Mouse (Mus musculus): Measurements from ENCODE around the gene Iba57. TPM values are rescaled to one million over a fixed set of nuclear protein-coding genes. Genes with fewer than 3 reads are reported as not detected.
A peak's percentile ranks its signal among the peaks of the same experiment; 100 is the strongest.
"Not testable (repeated sequence)": the region's sequence is repeated elsewhere in the genome, so short reads cannot be mapped to it uniquely, and the experiment has no call there.

The Iba57 gene
- polyA plus RNA-seq (2014; fragmentation: Nextera tagmentation; extraction: Ambion mirVana) = 2.4 and 3.1 TPM in 2 replicates

- ATAC-seq (replicated peaks; ENCODE audit: low FRiP score, low TSS enrichment, low read depth) (peak; percentile 99), DNase-seq (ENCODE audit: low spot score) (peak; percentile 98)
- 2% methylated on average over 68 of the region's 68 CpGs for WGBS
- Histone ChIP-seq H3K36me3 (ENCODE audit: control insufficient read depth, insufficient read depth, low read length) (no peaks in the 10 kb centered on the region), H3K4me1 (replicated peaks; ENCODE audit: control insufficient read depth, insufficient read depth, low read length) (peaks cover 10% of the 10 kb centered on the region), H3K27ac (ENCODE audit: low read depth) (peak within 1 kb of the TSS; percentile 98), H3K9ac (ENCODE audit: low read length) (peak within 1 kb of the TSS; percentile 87), H3K4me2 (ENCODE audit: low read length) (peak within 1 kb of the TSS; percentile 79), H3K27me3 (replicated peaks; ENCODE audit: control insufficient read depth, insufficient read depth, low read length) (no peaks in the 10 kb centered on the region), H3K4me3 (ENCODE audit: low read depth, low read length) (peak within 1 kb of the TSS; percentile 73), H3K9me3 (ENCODE audit: control insufficient read depth, low read length) (no peaks in the 10 kb centered on the region)
Measured at GRCm38 (mm10) chr11:59163255-59164236, at the start of gene Iba57. TSS of gene Iba57 (minus strand) at chr11:59163739.

DNA sequence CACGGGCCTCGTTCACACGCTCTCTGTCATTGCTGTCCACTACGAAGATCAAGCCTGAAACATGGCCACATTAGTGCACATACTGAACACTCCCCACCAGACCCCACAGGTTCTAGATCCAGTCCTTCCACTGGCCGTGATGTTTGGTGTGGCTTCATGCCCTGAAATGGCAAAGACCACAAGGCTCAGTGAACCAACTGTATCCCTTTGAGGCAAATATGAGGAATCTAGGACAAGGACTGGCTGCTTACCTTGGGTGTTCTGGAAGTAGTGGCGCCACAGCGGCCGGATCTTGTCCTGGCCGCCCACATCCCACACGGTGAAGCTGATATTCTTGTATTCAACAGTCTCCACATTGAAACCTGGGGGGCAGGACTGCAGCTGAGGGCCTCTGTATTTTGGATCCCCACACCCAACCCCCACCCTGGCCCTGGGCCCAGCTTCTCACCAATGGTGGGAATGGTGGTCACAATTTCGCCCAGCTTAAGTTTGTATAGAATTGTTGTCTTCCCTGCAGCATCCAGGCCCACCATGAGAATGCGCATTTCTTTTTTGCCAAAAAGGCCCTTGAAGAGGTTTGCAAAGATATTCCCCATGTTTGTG lies 49.5 kb upstream of the Iba57 start:
- Histone ChIP-seq H3K9me3 (ENCODE audit: control insufficient read depth, low read length) (no peaks in the 10 kb centered on the region), H3K9ac (ENCODE audit: low read length) (no peak overlapping the region), H3K4me1 (replicated peaks; ENCODE audit: control insufficient read depth, insufficient read depth, low read length) (peaks cover 10% of the 10 kb centered on the region; the same call in 1 of the 2 replicates), H3K4me2 (ENCODE audit: low read length) (no peak overlapping the region), H3K27me3 (replicated peaks; ENCODE audit: control insufficient read depth, insufficient read depth, low read length) (no peaks in the 10 kb centered on the region), H3K27ac (ENCODE audit: low read depth) (no peak overlapping the region), H3K4me3 (ENCODE audit: low read depth, low read length) (no peak overlapping the region), H3K36me3 (ENCODE audit: control insufficient read depth, insufficient read depth, low read length) (peaks cover 50% of the 10 kb centered on the region)
- ATAC-seq (replicated peaks; ENCODE audit: low FRiP score, low TSS enrichment, low read depth) (no peak), DNase-seq (ENCODE audit: low spot score) (no peak)
- 89% methylated on average over 12 of the region's 12 CpGs for WGBS

DNA sequence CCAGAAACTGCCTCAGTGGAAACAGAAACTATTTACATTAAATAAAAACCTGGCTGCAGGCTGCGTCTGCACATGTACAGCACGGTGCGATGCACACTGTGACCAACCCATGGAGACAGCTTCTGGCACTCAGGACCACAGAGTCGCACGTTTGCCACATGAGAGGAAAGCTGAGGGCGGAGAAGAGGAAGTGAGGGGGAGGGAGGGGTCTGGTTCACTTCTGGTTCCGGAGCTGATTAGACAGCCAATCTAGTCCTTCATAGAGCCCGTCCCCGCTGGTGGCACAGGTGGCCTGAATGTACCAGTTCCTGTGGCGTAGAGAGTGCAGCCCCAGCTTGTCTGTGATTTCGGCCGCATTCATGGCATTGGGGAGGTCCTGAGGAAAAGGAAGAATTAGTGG lies 48.8 kb upstream of the Iba57 start:
- DNase-seq (ENCODE audit: low spot score); H3K4me2 ChIP-seq (ENCODE audit: low read length); H3K4me3 ChIP-seq (ENCODE audit: low read depth, low read length); H3K9ac ChIP-seq (ENCODE audit: low read length); H3K27me3 ChIP-seq (replicated peaks; ENCODE audit: control insufficient read depth, insufficient read depth, low read length); H3K27ac ChIP-seq (ENCODE audit: low read depth); ATAC-seq (replicated peaks; ENCODE audit: low FRiP score, low TSS enrichment, low read depth); H3K9me3 ChIP-seq (ENCODE audit: control insufficient read depth, low read length): not testable (repeated sequence)
- Histone ChIP-seq H3K4me1 (replicated peaks; ENCODE audit: control insufficient read depth, insufficient read depth, low read length) (peaks cover 10% of the 10 kb centered on the region; the same call in 1 of the 2 replicates), H3K36me3 (ENCODE audit: control insufficient read depth, insufficient read depth, low read length) (peaks cover 45% of the 10 kb centered on the region)
- WGBS = 80% methylated on average over 12 of the region's 12 CpGs

DNA sequence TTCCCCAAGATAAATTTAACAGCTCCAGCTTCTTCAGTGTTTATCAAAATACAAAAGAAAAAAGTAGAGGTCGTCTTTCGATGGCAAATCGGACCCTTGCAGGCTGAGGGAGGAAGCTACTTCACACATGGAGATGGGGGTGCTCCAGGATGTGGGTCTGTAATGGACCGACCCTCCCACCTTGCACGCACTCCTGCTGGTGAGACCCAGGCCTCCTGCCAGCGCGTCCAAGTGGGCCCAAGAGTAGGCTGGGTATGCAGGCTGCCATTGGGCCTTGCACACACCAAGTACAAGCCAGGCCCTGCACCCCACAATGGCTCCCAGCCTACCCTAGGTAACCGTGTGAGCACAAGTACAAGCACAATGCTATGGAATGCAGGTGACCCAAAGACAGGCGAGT lies 48.0 kb upstream of the Iba57 start:
- 89% methylated on average over 9 of the region's 9 CpGs for WGBS
- H3K36me3 ChIP-seq (ENCODE audit: control insufficient read depth, insufficient read depth, low read length) = peaks cover 50% of the 10 kb centered on the region
- H3K27me3 ChIP-seq (replicated peaks; ENCODE audit: control insufficient read depth, insufficient read depth, low read length) = not testable (repeated sequence)

DNA sequence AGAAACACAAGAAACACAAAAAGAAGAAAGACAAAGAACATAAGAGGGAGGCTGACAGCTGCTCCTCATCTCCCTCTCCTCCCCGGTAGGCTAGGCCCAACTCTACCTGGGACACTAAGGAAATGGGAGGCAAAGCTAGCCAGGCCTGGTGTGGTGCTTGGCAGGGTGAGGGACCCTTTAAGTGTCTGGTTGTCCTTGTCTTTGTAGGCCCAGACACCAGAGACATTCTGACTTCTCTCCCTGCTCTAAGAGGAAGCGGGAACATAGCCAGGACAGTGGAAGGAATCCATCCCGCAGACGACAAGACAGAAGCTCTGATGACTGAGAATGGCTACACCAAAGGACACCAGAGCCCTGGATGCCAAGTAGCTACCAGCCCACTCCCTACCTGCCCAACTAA lies 46.5 kb upstream of the Iba57 start:
- H3K4me2 ChIP-seq (ENCODE audit: low read length) = no peak overlapping the region
- H3K9me3 ChIP-seq (ENCODE audit: control insufficient read depth, low read length) = no peaks in the 10 kb centered on the region
- ATAC-seq (replicated peaks; ENCODE audit: low FRiP score, low TSS enrichment, low read depth) (no peak), DNase-seq (ENCODE audit: low spot score) (no peak)
- H3K4me3 ChIP-seq (ENCODE audit: low read depth, low read length) = no peak overlapping the region
- 89% methylated on average over 4 of the region's 4 CpGs for WGBS
- H3K27me3 ChIP-seq (replicated peaks; ENCODE audit: control insufficient read depth, insufficient read depth, low read length) = no peaks in the 10 kb centered on the region
- H3K9ac ChIP-seq (ENCODE audit: low read length) = no peak overlapping the region
- H3K27ac ChIP-seq (ENCODE audit: low read depth) = 0 out of 2 replicates have a peak overlapping the region, but pooled peaks have one; percentile 19
- H3K36me3 ChIP-seq (ENCODE audit: control insufficient read depth, insufficient read depth, low read length) = peaks cover 64% of the 10 kb centered on the region
- peaks cover 10% of the 10 kb centered on the region; the same call in 1 of the 2 replicates for H3K4me1 ChIP-seq (replicated peaks; ENCODE audit: control insufficient read depth, insufficient read depth, low read length)

More for the DNA sequence above, 48.0 kb upstream of the Iba57 start:
- H3K4me2 ChIP-seq (ENCODE audit: low read length); H3K4me3 ChIP-seq (ENCODE audit: low read depth, low read length); H3K9me3 ChIP-seq (ENCODE audit: control insufficient read depth, low read length); H3K9ac ChIP-seq (ENCODE audit: low read length); H3K27ac ChIP-seq (ENCODE audit: low read depth); DNase-seq (ENCODE audit: low spot score); ATAC-seq (replicated peaks; ENCODE audit: low FRiP score, low TSS enrichment, low read depth): not testable (repeated sequence)
- H3K4me1 ChIP-seq (replicated peaks; ENCODE audit: control insufficient read depth, insufficient read depth, low read length) = peaks cover 10% of the 10 kb centered on the region; the same call in 1 of the 2 replicates

DNA sequence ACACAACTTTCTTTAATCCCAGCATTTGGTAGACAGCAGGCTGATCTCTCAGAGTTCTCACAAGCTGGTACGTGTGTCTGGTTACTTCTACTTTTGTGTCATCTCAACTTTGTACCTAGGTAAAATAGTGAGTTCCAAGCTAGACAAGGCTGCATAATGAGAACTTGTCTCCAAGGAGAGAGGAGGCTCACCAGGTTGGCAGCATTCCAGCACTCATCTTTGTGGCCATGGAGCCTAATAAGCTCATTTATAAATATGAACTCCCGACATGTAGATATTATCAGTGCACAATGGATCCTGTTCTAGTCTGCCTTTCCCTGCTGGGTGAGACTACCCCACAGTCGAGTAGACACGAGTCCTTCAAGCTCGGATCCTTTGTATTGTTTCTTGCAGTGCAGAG lies 46.0 kb upstream of the Iba57 start:
- Histone ChIP-seq H3K4me2 (ENCODE audit: low read length) (peak overlapping the region; percentile 58; the same call in 1 of the 2 replicates), H3K27ac (ENCODE audit: low read depth) (0 out of 2 replicates have a peak overlapping the region, but pooled peaks have one; percentile 19), H3K4me3 (ENCODE audit: low read depth, low read length) (peak overlapping the region; percentile 86; the same call in 1 of the 2 replicates), H3K27me3 (replicated peaks; ENCODE audit: control insufficient read depth, insufficient read depth, low read length) (no peaks in the 10 kb centered on the region), H3K9me3 (ENCODE audit: control insufficient read depth, low read length) (no peaks in the 10 kb centered on the region), H3K4me1 (replicated peaks; ENCODE audit: control insufficient read depth, insufficient read depth, low read length) (peaks cover 10% of the 10 kb centered on the region; the same call in 1 of the 2 replicates), H3K9ac (ENCODE audit: low read length) (no peak overlapping the region), H3K36me3 (ENCODE audit: control insufficient read depth, insufficient read depth, low read length) (peaks cover 64% of the 10 kb centered on the region)
- DNase-seq (ENCODE audit: low spot score) = no peak
- WGBS = 71% methylated on average over 5 of the region's 5 CpGs
- no peak for ATAC-seq (replicated peaks; ENCODE audit: low FRiP score, low TSS enrichment, low read depth)

DNA sequence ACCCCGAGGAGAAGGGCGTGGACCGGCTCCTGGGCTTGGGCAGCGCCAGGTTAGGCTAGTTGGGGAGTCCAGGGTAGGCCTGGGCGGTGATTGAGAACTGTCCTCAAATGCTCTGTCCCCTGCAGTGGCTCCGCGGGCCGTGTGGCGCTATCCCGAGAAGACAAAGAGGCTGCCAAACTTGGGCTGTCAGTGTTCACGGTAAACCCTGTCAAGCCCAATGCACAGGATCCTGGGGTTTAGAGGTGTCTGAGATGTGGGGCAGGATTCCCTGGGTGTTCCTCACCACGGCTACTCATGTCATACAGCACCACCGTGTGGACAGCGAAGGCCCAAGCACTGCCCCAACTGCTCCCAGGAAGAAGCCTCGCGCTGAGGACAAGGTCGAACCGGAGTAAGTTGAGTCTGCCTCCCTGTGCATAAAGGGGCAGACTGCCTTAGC lies 45.5 kb upstream of the Iba57 start:
- Histone ChIP-seq H3K4me3 (ENCODE audit: low read depth, low read length) (peak overlapping the region; percentile 86), H3K9me3 (ENCODE audit: control insufficient read depth, low read length) (no peaks in the 10 kb centered on the region), H3K4me1 (replicated peaks; ENCODE audit: control insufficient read depth, insufficient read depth, low read length) (peaks cover 10% of the 10 kb centered on the region; the same call in 1 of the 2 replicates), H3K9ac (ENCODE audit: low read length) (peak overlapping the region; percentile 87), H3K27ac (ENCODE audit: low read depth) (peak overlapping the region; percentile 93; the same call in 1 of the 2 replicates), H3K27me3 (replicated peaks; ENCODE audit: control insufficient read depth, insufficient read depth, low read length) (no peaks in the 10 kb centered on the region), H3K4me2 (ENCODE audit: low read length) (peak overlapping the region; percentile 58), H3K36me3 (ENCODE audit: control insufficient read depth, insufficient read depth, low read length) (peaks cover 64% of the 10 kb centered on the region)
- ATAC-seq (replicated peaks; ENCODE audit: low FRiP score, low TSS enrichment, low read depth) (peak; percentile 65), DNase-seq (ENCODE audit: low spot score) (peak; percentile 89)
- WGBS = 10% methylated on average over 18 of the region's 18 CpGs

DNA sequence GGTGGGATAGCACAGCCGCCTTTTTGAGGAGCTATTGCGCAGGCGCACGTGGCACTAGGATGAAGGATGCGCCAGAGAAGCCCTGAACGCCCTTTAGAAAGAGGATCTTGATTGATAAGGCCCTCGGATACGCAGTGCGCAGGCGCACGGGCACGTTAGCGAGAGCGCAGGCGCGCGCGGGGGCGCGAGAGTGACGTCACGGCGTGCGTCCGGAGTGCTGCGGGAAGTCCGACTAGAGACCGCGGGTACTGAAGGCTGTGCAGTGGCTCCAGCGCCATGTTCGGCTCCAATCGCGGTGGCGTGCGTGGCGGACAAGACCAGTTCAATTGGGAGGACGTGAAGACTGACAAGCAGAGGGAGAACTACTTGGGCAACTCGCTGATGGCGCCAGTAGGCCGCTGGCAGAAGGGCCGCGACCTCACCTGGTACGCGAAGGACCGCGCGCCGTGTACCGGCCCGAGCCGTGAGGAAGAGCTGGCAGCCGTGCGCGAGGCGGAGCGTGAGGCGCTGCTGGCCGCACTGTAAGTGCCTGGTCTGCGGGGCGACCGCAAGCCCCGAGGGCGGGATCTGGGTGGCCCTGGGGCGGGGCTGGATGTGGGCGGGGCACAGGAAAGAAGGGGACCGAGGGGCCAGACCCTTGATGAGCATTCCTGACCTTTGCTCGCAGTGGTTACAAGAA lies 44.8 kb upstream of the Iba57 start, which contains the start of gene 2310033P09Rik:
TSS of gene 2310033P09Rik (plus strand) at position 169 of the 679 bp plus-strand sequence.
- Histone ChIP-seq H3K9me3 (ENCODE audit: control insufficient read depth, low read length) (no peaks in the 10 kb centered on the region), H3K4me1 (replicated peaks; ENCODE audit: control insufficient read depth, insufficient read depth, low read length) (peaks cover 10% of the 10 kb centered on the region; the same call in 1 of the 2 replicates), H3K27me3 (replicated peaks; ENCODE audit: control insufficient read depth, insufficient read depth, low read length) (no peaks in the 10 kb centered on the region), H3K4me3 (ENCODE audit: low read depth, low read length) (peak within 1 kb of the TSS; percentile 86), H3K27ac (ENCODE audit: low read depth) (peak within 1 kb of the TSS; percentile 93), H3K9ac (ENCODE audit: low read length) (peak within 1 kb of the TSS; percentile 87), H3K4me2 (ENCODE audit: low read length) (peak within 1 kb of the TSS; percentile 58), H3K36me3 (ENCODE audit: control insufficient read depth, insufficient read depth, low read length) (peaks cover 63% of the 10 kb centered on the region)
- DNase-seq (ENCODE audit: low spot score) (peak; percentile 95), ATAC-seq (replicated peaks; ENCODE audit: low FRiP score, low TSS enrichment, low read depth) (peak; percentile 83)
- under 1% methylated on average over 64 of the region's 67 CpGs for WGBS
